Mouse (Mus musculus) bone marrow macrophage, adult 2 months (primary cell): ENCODE results near the gene Commd1. TPM values are rescaled to one million over a fixed set of nuclear protein-coding genes. Genes with fewer than 3 reads are reported as not detected.

ENCODE experiments used
- H3K27ac ChIP-seq: 2 replicates; pipeline ENCODE4 v1.5.1; 2012; ENCODE audit warnings: low read depth, low read length; ENCODE audit not compliant: insufficient read depth
- H3K4me1 ChIP-seq: 2 replicates; pipeline ENCODE4 v1.6.1; 2012; ENCODE audit warnings: low read length; ENCODE audit not compliant: control insufficient read depth, insufficient read depth
- H3K4me3 ChIP-seq: 2 replicates; pipeline ENCODE4 v1.5.1; 2012; ENCODE audit warnings: mild to moderate bottlenecking, low read length, moderate library complexity; ENCODE audit not compliant: insufficient read depth
- CTCF ChIP-seq: IDR thresholded peaks from 2 replicates; pipeline ENCODE4 v1.5.1; 2012; ENCODE audit warnings: low read depth, mild to moderate bottlenecking, low read length, moderate library complexity
- POLR2A ChIP-seq: IDR thresholded peaks from 2 replicates; pipeline ENCODE4 v1.6.1; 2012; ENCODE audit warnings: mild to moderate bottlenecking, low read depth, low read length, borderline replicate concordance
- polyA plus RNA-seq: library from polyadenylated mRNA; stranded (reverse); fragments of >200 nt; gene quantifications from 2 replicates; pipeline ENCODE4 v1.2.4, GENCODE M21; 2012; ENCODE audit not compliant: missing spikeins, insufficient read depth, insufficient read length

The Commd1 gene
- polyA plus RNA-seq, 1 experiment, result 72.7 TPM

DNA sequence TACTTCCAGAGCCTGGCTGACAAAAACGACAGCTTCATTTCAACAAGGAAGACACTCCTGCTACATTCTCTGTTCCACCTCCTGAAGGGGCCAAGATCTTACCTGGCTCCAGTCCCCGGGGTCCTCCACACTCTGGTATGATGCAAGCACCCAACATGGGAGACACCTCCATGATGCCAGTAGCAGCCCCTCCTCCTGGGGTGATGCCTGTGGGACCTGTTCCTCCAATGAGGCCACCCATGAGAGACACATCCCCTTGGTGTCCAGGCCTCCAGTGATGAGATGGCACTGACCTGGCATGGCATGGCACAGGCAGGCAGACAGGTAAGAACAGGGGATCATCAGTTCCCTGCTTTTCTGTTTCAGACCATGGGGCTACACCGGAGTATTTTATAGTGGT is 4.0 kb downstream of the Commd1 start:
- no peak overlapping the region for H3K27ac ChIP-seq
- no peak overlapping the region for H3K4me3 ChIP-seq
- TF ChIP-seq POLR2A (no peak), CTCF (no peak)
- peaks cover 21% of the 10 kb centered on the region for H3K4me1 ChIP-seq

DNA sequence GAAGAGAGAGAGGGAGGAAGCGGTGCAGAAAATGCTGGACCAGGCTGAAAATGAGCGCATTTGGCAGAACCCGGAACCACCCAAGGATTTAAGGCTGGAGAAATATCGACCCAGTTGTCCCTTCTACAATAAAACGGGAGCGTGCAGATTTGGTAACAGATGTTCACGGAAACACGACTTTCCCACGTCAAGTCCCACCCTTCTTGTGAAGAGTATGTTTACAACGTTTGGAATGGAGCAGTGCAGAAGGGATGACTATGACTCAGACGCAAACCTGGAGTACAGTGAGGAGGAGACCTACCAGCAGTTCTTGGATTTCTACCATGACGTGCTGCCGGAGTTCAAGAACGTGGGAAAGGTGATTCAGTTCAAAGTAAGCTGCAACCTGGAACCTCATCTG is 8.6 kb downstream of the Commd1 start:
- TF ChIP-seq CTCF (no peak), POLR2A (no peak)
- Histone ChIP-seq H3K4me1 (peaks cover 7% of the 10 kb centered on the region), H3K4me3 (peak overlapping the region; percentile 62), H3K27ac (peak overlapping the region; percentile 95)

DNA sequence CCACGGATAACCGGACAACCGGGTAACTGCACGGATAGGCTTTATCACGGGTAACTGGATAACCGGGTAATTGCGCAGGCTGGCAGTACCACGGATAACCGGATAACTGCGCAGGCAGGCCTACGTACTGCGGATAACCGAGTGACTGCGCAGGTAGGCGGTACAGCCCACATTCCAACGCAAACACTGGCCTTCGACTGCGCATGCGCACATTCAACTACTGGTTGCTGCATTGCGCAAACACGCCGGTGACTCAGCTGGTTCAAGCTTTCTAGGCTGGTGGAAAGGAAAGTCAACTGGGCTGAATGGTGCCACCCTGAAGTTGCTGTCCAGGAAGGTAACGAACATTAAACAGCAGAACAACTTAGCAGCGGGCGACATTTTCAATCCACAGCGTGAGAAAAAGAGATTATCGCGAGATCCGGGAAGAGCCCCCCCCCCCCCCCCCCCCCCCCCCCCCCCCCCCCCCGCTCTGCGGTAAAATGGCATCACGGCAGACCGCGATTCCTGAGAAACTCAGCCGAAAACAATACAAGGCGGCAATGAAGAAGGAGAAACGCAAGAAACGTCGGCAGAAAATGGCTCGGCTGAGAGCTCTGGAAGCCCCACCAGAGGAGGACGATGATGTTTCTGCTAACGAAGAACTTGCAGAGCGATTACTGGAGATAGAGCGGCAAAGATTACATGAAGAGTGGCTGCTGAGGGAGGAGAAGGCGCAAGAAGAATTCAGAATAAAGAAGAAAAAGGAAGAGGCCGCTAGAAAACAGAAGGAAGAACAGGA is 9.2 kb downstream of the Commd1 start:
- TF ChIP-seq POLR2A (no peak), CTCF (no peak)
- Histone ChIP-seq H3K27ac (peak overlapping the region; percentile 95), H3K4me3 (peak overlapping the region; percentile 62), H3K4me1 (0 out of 2 replicates have a peak, but pooled peaks cover 4% of the 10 kb centered on the region)

DNA sequence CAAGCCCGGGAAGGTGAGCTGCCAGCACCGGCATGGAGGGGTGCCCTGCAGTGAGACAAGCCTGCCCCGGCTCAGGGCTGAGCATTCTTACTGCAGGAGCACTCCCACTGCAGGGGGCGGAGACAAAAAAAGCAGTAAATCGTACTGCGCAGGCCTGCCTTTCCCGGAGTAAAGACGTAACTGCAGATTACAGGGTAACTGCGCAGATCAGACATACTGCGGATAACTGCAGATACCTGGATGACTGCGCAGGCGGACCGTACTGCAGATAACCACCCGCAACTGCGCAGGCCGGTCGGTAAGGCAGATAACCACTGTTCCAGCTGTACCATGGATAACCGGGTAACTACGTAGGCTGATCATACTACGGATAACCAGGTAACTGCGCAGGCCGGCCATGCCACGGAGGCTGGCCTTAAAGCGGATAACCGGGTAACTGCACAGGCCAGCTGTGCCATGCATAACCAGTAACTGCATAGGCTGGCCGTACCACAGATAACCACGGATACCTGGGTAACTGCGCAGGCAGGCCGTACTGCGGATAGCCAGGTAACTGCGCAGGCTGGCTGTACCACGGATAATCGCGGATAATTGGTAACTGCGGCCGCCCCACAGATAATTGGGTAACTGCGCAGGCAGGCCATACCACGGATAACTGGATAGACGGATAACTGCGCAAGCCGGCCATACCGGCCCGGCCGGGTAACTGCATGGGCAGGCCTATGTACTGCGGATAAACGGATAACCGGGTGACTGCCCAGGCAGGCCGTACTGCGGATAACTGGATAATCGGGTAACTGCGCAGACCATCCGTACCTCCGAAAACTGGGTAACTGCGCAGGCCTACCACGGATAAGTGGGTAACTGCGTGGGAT is 10.1 kb downstream of the Commd1 start, which contains the start of gene Zrsr1:
Gene Zrsr1 (plus strand): TSS at position 171 of the 875 bp plus-strand sequence.
- Histone ChIP-seq H3K4me1 (0 out of 2 replicates have a peak, but pooled peaks cover 4% of the 10 kb centered on the region), H3K4me3 (peak within 1 kb of the TSS; percentile 62), H3K27ac (peak within 1 kb of the TSS; percentile 95)
- TF ChIP-seq POLR2A (no peak), CTCF (no peak)

GRCm38 (mm10) chr11:22970546-22970945 is 11.6 kb downstream of the Commd1 start:
- no peak overlapping the region for H3K27ac ChIP-seq
- no peaks in the 10 kb centered on the region for H3K4me1 ChIP-seq
- H3K4me3 ChIP-seq, result no peak overlapping the region
- TF ChIP-seq POLR2A (no peak), CTCF (no peak)

DNA sequence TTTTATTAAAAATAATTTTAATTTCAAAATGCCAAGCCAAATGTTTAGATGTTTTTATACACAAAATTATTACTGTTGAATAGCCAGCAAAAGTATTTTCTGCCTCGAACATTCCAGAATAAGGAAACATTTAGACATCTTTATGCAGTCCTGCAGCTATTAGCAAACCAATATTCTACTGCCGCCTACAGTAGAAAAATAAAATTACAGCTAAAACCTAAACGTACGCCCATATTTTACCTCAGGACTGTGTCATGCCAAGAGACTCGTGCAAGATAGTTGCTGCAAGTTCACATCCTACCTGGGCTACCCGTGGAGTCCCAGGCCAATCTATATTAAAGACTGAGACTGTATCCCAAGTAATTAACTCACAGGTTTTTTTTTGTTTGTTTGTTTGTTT is 12.7 kb downstream of the Commd1 start:
- H3K27ac ChIP-seq, result no peak overlapping the region
- no peak overlapping the region for H3K4me3 ChIP-seq
- H3K4me1 ChIP-seq, result no peaks in the 10 kb centered on the region
- no peak for TF ChIP-seq CTCF
- TF ChIP-seq POLR2A, result no peak

- no peak overlapping the region for H3K4me3 ChIP-seq
- H3K4me1 ChIP-seq, result no peaks in the 10 kb centered on the region
- no peak overlapping the region for H3K27ac ChIP-seq
- no peak for TF ChIP-seq POLR2A
- no peak; the same call in 1 of the 2 replicates for TF ChIP-seq CTCF
Measured at GRCm38 (mm10) chr11:22965503-22965902, 16.7 kb downstream of the Commd1 start.

DNA sequence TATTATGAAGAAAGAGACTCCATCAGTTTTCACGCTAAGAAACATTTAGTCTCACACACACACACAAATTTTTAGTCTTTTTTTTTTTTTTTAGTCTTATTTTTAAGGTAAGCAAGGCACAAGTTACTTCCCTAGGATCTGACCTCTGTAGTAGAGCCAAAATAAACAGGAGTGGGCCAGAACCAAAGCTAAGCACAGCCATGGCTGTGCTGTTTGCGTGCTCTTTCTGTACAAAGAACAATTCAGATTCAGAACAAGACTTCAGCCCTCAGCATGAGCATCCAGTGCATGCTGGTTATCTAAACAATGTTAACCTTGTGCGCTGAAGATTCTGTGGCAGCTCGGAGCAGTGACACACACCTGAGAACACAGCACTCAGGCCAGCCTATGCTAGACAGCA is 17.8 kb downstream of the Commd1 start:
- Histone ChIP-seq H3K4me1 (no peaks in the 10 kb centered on the region), H3K27ac (no peak overlapping the region), H3K4me3 (no peak overlapping the region)
- TF ChIP-seq CTCF (no peak), POLR2A (no peak)

DNA sequence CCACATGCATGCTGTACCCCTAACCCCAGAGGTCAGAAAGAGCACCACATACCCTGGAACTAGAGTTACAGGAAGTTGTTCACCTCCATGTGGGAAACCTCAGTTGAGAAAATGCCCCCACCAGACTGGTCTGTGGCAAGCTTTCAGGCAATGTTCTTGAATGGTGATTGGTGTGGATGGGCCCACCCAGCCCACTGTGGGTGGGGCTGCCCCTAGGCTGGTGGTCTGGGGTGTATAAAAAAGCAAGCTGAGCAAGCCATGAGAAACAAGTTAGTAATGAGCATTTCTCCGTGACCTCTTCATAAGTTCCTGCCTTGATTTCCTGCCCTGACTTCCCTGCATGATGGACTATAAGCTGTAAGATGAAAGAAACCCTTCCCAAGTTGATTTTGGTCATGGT is 20.1 kb downstream of the Commd1 start:
- TF ChIP-seq POLR2A (no peak), CTCF (no peak)
- Histone ChIP-seq H3K4me1 (no peaks in the 10 kb centered on the region), H3K27ac (no peak overlapping the region), H3K4me3 (no peak overlapping the region)
